Mouse (Mus musculus) midbrain, embryonic 14.5 days (tissue): ENCODE data around the gene Clrn3. TPM values are rescaled to one million over a fixed set of nuclear protein-coding genes. Genes with fewer than 3 reads are reported as not detected.

ENCODE experiments used
- ATAC-seq: fragments of 200-750 bp; cut with Nextera tagmentation; 2 replicates; pipeline ENCODE4 v1.8.0; 2017; ENCODE audit warnings: moderate number of reproducible peaks, moderate library complexity; ENCODE audit not compliant: low FRiP score, low TSS enrichment
- DNase-seq: peaks from one replicate; pipeline ENCODE4 v3.0.0-alpha.2; 2015
- H3K27ac ChIP-seq: fragments of 300-500 bp; sonication (generic); replicated peaks from 2 replicates; pipeline ENCODE4 v1.5.1; 2014; ENCODE audit warnings: mild to moderate bottlenecking, low read depth, low read length, moderate library complexity
- H3K27me3 ChIP-seq: fragments of 300-500 bp; sonication (generic); 2 replicates; pipeline ENCODE4 v1.6.1; 2014; ENCODE audit warnings: low read length, control low read depth, mixed read lengths; ENCODE audit not compliant: control insufficient read depth, insufficient read depth
- H3K36me3 ChIP-seq: fragments of 300-500 bp; sonication (generic); 2 replicates; pipeline ENCODE4 v1.6.1; 2014; ENCODE audit warnings: low read length, control low read depth; ENCODE audit not compliant: control insufficient read depth, insufficient read depth
- H3K4me1 ChIP-seq: fragments of 300-500 bp; sonication (generic); 2 replicates; pipeline ENCODE4 v1.6.1; 2014; ENCODE audit warnings: mild to moderate bottlenecking, antibody characterized with exemption, low read length, control low read depth; ENCODE audit not compliant: control insufficient read depth, insufficient read depth
- H3K4me2 ChIP-seq: fragments of 300-500 bp; sonication (generic); 2 replicates; pipeline ENCODE4 v1.6.1; 2014; ENCODE audit warnings: mild to moderate bottlenecking, low read length, moderate library complexity
- H3K4me3 ChIP-seq: fragments of 300-500 bp; sonication (generic); replicated peaks from 2 replicates; pipeline ENCODE4 v1.5.1; 2014; ENCODE audit warnings: low read depth, low read length
- H3K9ac ChIP-seq: fragments of 300-500 bp; sonication (generic); replicated peaks from 2 replicates; pipeline ENCODE4 v1.6.1; 2014; ENCODE audit warnings: mild to moderate bottlenecking, low read length, moderate library complexity
- H3K9me3 ChIP-seq: fragments of 300-500 bp; sonication (generic); 2 replicates; pipeline ENCODE4 v1.6.1; 2016; ENCODE audit warnings: low read length, control low read depth, mixed read lengths; ENCODE audit not compliant: control insufficient read depth
- WGBS: fragments of 180-500 bp; shearing (Covaris S2); extraction: QIAGEN DNeasy Blood & Tissue Kit; methylation state at CpG from one replicate; pipeline ENCODE4 v1.1.7; 2014; 5-methylcytosine and 5-hydroxymethylcytosine counted together
- polyA plus RNA-seq: library from polyadenylated mRNA; unstranded; fragments of >200 nt; fragmentation: Nextera tagmentation; extraction: Ambion mirVana; gene quantifications from 2 replicates; pipeline ENCODE4 v1.2.1, GENCODE M21; 2014

Clrn3 gene
- polyA plus RNA-seq, 1 experiment from 2014 or later: not detected

GRCm38 (mm10) chr7:135543033-135543432 lies 14.6 kb upstream of the Clrn3 start:
- ATAC-seq: no peak
- Histone ChIP-seq H3K36me3 (no peaks in the 10 kb centered on the region), H3K9me3 (no peaks in the 10 kb centered on the region), H3K9ac (no peak overlapping the region), H3K27ac (no peak overlapping the region), H3K27me3 (peaks cover 14% of the 10 kb centered on the region), H3K4me3 (no peak overlapping the region), H3K4me2 (no peak overlapping the region), H3K4me1 (peaks cover 3% of the 10 kb centered on the region)
- no peak for DNase-seq
- WGBS: 78% methylated on average over 3 of the region's 3 CpGs

GRCm38 (mm10) chr7:135542235-135542634 lies 13.8 kb upstream of the Clrn3 start:
- peaks cover 3% of the 10 kb centered on the region for H3K4me1 ChIP-seq
- H3K9me3 ChIP-seq: no peaks in the 10 kb centered on the region
- no peak for ATAC-seq
- H3K4me2 ChIP-seq: no peak overlapping the region
- no peak overlapping the region for H3K4me3 ChIP-seq
- no peak overlapping the region for H3K27ac ChIP-seq
- no peaks in the 10 kb centered on the region for H3K36me3 ChIP-seq
- H3K9ac ChIP-seq: no peak overlapping the region
- peaks cover 14% of the 10 kb centered on the region for H3K27me3 ChIP-seq
- peak; percentile 40 for DNase-seq
- 76% methylated on average over 3 of the region's 3 CpGs for WGBS

- Histone ChIP-seq H3K36me3 (no peaks in the 10 kb centered on the region), H3K4me1 (peaks cover 3% of the 10 kb centered on the region), H3K27me3 (peaks cover 14% of the 10 kb centered on the region), H3K4me3 (0 out of 2 replicates have a peak overlapping the region, but pooled peaks have one; percentile 67), H3K9ac (no peak overlapping the region), H3K9me3 (no peaks in the 10 kb centered on the region), H3K27ac (no peak overlapping the region), H3K4me2 (peak overlapping the region; percentile 92)
- no peak for ATAC-seq
- 81% methylated on average over 2 of the region's 2 CpGs for WGBS
- DNase-seq: no peak
Measured at GRCm38 (mm10) chr7:135539429-135539828, 11.0 kb upstream of the Clrn3 start.

GRCm38 (mm10) chr7:135537948-135538741 lies 9.7 kb upstream of the Clrn3 start:
- WGBS: 1% methylated on average over 71 of the region's 71 CpGs
- Histone ChIP-seq H3K27me3 (peaks cover 14% of the 10 kb centered on the region), H3K9ac (peak overlapping the region; percentile 72), H3K27ac (peak overlapping the region; percentile 78), H3K4me2 (peak overlapping the region; percentile 92), H3K9me3 (no peaks in the 10 kb centered on the region), H3K4me3 (peak overlapping the region; percentile 67), H3K4me1 (peaks cover 3% of the 10 kb centered on the region), H3K36me3 (no peaks in the 10 kb centered on the region)
- peak; percentile 72 for ATAC-seq
- DNase-seq: peak; percentile 72

GRCm38 (mm10) chr7:135537341-135537901 lies 9.0 kb upstream of the Clrn3 start, which contains the start of gene Ptpre:
Gene Ptpre (plus strand): TSS chr7:135537481.
- 4% methylated on average over 28 of the region's 28 CpGs for WGBS
- DNase-seq: peak; percentile 95

GRCm38 (mm10) chr7:135535908-135536307 lies 7.5 kb upstream of the Clrn3 start:
- Histone ChIP-seq H3K4me2 (no peak overlapping the region), H3K27me3 (peaks cover 14% of the 10 kb centered on the region), H3K9me3 (no peaks in the 10 kb centered on the region), H3K4me1 (peaks cover 3% of the 10 kb centered on the region), H3K4me3 (no peak overlapping the region), H3K9ac (no peak overlapping the region), H3K36me3 (no peaks in the 10 kb centered on the region), H3K27ac (no peak overlapping the region)
- 86% methylated on average over 3 of the region's 3 CpGs for WGBS
- no peak for DNase-seq
- no peak for ATAC-seq

More at GRCm38 (mm10) chr7:135537341-135537901, 9.0 kb upstream of the Clrn3 start, which contains the start of gene Ptpre:
- peak; percentile 92 for ATAC-seq
- Histone ChIP-seq H3K9ac (peak within 1 kb of the TSS; percentile 72), H3K9me3 (no peaks in the 10 kb centered on the region), H3K4me2 (peak within 1 kb of the TSS; percentile 92), H3K36me3 (no peaks in the 10 kb centered on the region), H3K27ac (peak within 1 kb of the TSS; percentile 78), H3K27me3 (peaks cover 14% of the 10 kb centered on the region), H3K4me3 (peak within 1 kb of the TSS; percentile 67), H3K4me1 (peaks cover 3% of the 10 kb centered on the region)

GRCm38 (mm10) chr7:135534548-135535189 lies 6.2 kb upstream of the Clrn3 start:
- H3K4me3 ChIP-seq: no peak overlapping the region
- no peaks in the 10 kb centered on the region for H3K9me3 ChIP-seq
- no peak overlapping the region for H3K4me2 ChIP-seq
- H3K27me3 ChIP-seq: peaks cover 10% of the 10 kb centered on the region
- ATAC-seq: no peak
- no peak for DNase-seq
- no peak overlapping the region for H3K9ac ChIP-seq
- 60% methylated on average over 2 of the region's 2 CpGs for WGBS
- H3K27ac ChIP-seq: no peak overlapping the region
- H3K36me3 ChIP-seq: no peaks in the 10 kb centered on the region
- H3K4me1 ChIP-seq: peaks cover 3% of the 10 kb centered on the region

GRCm38 (mm10) chr7:135529068-135529467 lies 614 bp upstream of the Clrn3 start:
- DNase-seq: no peak

More at GRCm38 (mm10) chr7:135529068-135529467, 614 bp upstream of the Clrn3 start:
- Histone ChIP-seq H3K4me1 (no peaks in the 10 kb centered on the region), H3K4me3 (no peak overlapping the region), H3K4me2 (no peak overlapping the region), H3K36me3 (no peaks in the 10 kb centered on the region), H3K9ac (no peak overlapping the region), H3K9me3 (no peaks in the 10 kb centered on the region), H3K27ac (no peak overlapping the region), H3K27me3 (no peaks in the 10 kb centered on the region)
- 93% methylated on average over 2 of the region's 2 CpGs for WGBS
- ATAC-seq: no peak
